Mouse (Mus musculus) kidney, adult 2 months (tissue): ENCODE measurements around the gene Otub1. TPM values are rescaled to one million over a fixed set of nuclear protein-coding genes. Genes with fewer than 3 reads are reported as not detected.

ENCODE experiments used
- DNase-seq: peaks from one replicate; pipeline ENCODE4 v3.0.0; 2021
- H3K27ac ChIP-seq: fragments of 200-500 bp; 2 replicates; pipeline ENCODE4 v1.5.1; 2012; ENCODE audit warnings: low read depth, low read length, control low read depth, inconsistent platforms; ENCODE audit not compliant: insufficient read depth
- H3K27me3 ChIP-seq: fragments of 200-500 bp; replicated peaks from 2 replicates; pipeline ENCODE4 v1.6.1; 2012; ENCODE audit warnings: mild to moderate bottlenecking, moderate library complexity, low read length, inconsistent platforms; ENCODE audit not compliant: control insufficient read depth, insufficient read depth
- H3K36me3 ChIP-seq: fragments of 200-500 bp; 2 replicates; pipeline ENCODE4 v1.6.1; 2012; ENCODE audit warnings: mild to moderate bottlenecking, moderate library complexity, low read length, inconsistent platforms; ENCODE audit not compliant: control insufficient read depth, insufficient read depth
- H3K4me1 ChIP-seq: fragments of 200-500 bp; 2 replicates; pipeline ENCODE4 v1.6.1; 2011; ENCODE audit warnings: low read length; ENCODE audit not compliant: control insufficient read depth, insufficient read depth
- H3K4me3 ChIP-seq: fragments of 200-500 bp; 2 replicates; pipeline ENCODE4 v1.5.1; 2011; ENCODE audit warnings: mild to moderate bottlenecking, low read depth, low read length, control low read depth; ENCODE audit not compliant: insufficient read depth
- CTCF ChIP-seq: fragments of 200-500 bp; conservative IDR thresholded peaks from 2 replicates; pipeline ENCODE4 v1.5.1; 2011; ENCODE audit warnings: low read depth, mild to moderate bottlenecking, control low read depth, low read length, moderate library complexity, mixed read lengths; ENCODE audit not compliant: insufficient read depth, insufficient read length
- POLR2A ChIP-seq: fragments of 200-500 bp; IDR thresholded peaks from one replicate; pipeline ENCODE4 v1.6.1; 2011; ENCODE audit warnings: low read depth, low read length, control low read depth
- WGBS: fragments of 180-500 bp; shearing (Covaris S2); methylation state at CpG from one replicate; pipeline ENCODE4 v1.1.7; 2018; 5-methylcytosine and 5-hydroxymethylcytosine counted together
- polyA plus RNA-seq: library from polyadenylated mRNA; depleted of rRNA; stranded (reverse); fragments of >200 nt; gene quantifications from 2 replicates; pipeline ENCODE4 v1.2.3, GENCODE M21; 2012; rRNA removed

The Otub1 gene
- 122 and 126 TPM in 2 replicates for polyA plus RNA-seq

GRCm38 (mm10) chr19:7205753-7206736 is at the start of gene Otub1:
Gene Otub1, minus strand, starts transcription at chr19:7206316.
- H3K4me1 ChIP-seq, result peaks cover 14% of the 10 kb centered on the region
- peaks cover 3% of the 10 kb centered on the region; the same call in 1 of the 2 replicates for H3K36me3 ChIP-seq
- peak within 1 kb of the TSS; percentile 99 for H3K27ac ChIP-seq
- 1% methylated on average over 79 of the region's 79 CpGs for WGBS
- H3K4me3 ChIP-seq, result peak within 1 kb of the TSS; percentile 99
- no peaks in the 10 kb centered on the region for H3K27me3 ChIP-seq
- TF ChIP-seq CTCF (0 out of 2 replicates have a peak, but pooled peaks have one; percentile 1), POLR2A (peak; percentile 79)
- peak; percentile 96 for DNase-seq

GRCm38 (mm10) chr19:7246021-7246420 is 39.9 kb upstream of the Otub1 start:
- 76% methylated on average over 3 of the region's 3 CpGs for WGBS
- no peaks in the 10 kb centered on the region for H3K36me3 ChIP-seq
- H3K27me3 ChIP-seq, result no peaks in the 10 kb centered on the region
- H3K4me1 ChIP-seq, result no peaks in the 10 kb centered on the region; the same call in 1 of the 2 replicates
- H3K27ac ChIP-seq, result no peak overlapping the region
- no peak overlapping the region for H3K4me3 ChIP-seq
- DNase-seq, result no peak
- no peak for TF ChIP-seq CTCF
- no peak for TF ChIP-seq POLR2A

- Histone ChIP-seq H3K4me1 (peaks cover 2% of the 10 kb centered on the region; the same call in 1 of the 2 replicates), H3K36me3 (no peaks in the 10 kb centered on the region), H3K27me3 (no peaks in the 10 kb centered on the region), H3K4me3 (peak within 1 kb of the TSS; percentile 74), H3K27ac (peak within 1 kb of the TSS; percentile 69; the same call in 1 of the 2 replicates)
- under 1% methylated on average over 80 of the region's 80 CpGs for WGBS
- DNase-seq, result peak; percentile 96
- no peak for TF ChIP-seq POLR2A
- no peak for TF ChIP-seq CTCF
Observed at GRCm38 (mm10) chr19:7240782-7241690, 34.9 kb upstream of the Otub1 start, which contains the start of gene Naa40. Gene Naa40, minus strand, starts transcription at chr19:7241183.

- TF ChIP-seq POLR2A, result no peak
- no peak for TF ChIP-seq CTCF
- 1% methylated on average over 13 of the region's 13 CpGs for WGBS
- H3K4me3 ChIP-seq, result peak overlapping the region; percentile 74
- H3K36me3 ChIP-seq, result no peaks in the 10 kb centered on the region
- H3K27ac ChIP-seq, result peak overlapping the region; percentile 22; the same call in 1 of the 2 replicates
- no peaks in the 10 kb centered on the region for H3K27me3 ChIP-seq
- H3K4me1 ChIP-seq, result peaks cover 2% of the 10 kb centered on the region; the same call in 1 of the 2 replicates
- DNase-seq, result no peak
Observed at GRCm38 (mm10) chr19:7240291-7240690, 34.2 kb upstream of the Otub1 start.

GRCm38 (mm10) chr19:7239574-7239973 is 33.5 kb upstream of the Otub1 start:
- H3K27me3 ChIP-seq, result no peaks in the 10 kb centered on the region
- DNase-seq, result no peak
- no peak for TF ChIP-seq POLR2A
- TF ChIP-seq CTCF, result no peak
- 0 out of 2 replicates have a peak overlapping the region, but pooled peaks have one; percentile 74 for H3K4me3 ChIP-seq
- no peak overlapping the region for H3K27ac ChIP-seq
- H3K36me3 ChIP-seq, result no peaks in the 10 kb centered on the region
- peaks cover 2% of the 10 kb centered on the region; the same call in 1 of the 2 replicates for H3K4me1 ChIP-seq
- WGBS, result 71% methylated on average over 3 of the region's 3 CpGs

GRCm38 (mm10) chr19:7236742-7237141 is 30.6 kb upstream of the Otub1 start:
- TF ChIP-seq CTCF (no peak), POLR2A (no peak)
- no peak overlapping the region for H3K27ac ChIP-seq
- H3K36me3 ChIP-seq, result no peaks in the 10 kb centered on the region
- DNase-seq, result no peak
- 85% methylated on average over 4 of the region's 4 CpGs for WGBS
- no peaks in the 10 kb centered on the region for H3K27me3 ChIP-seq
- H3K4me3 ChIP-seq, result no peak overlapping the region
- peaks cover 2% of the 10 kb centered on the region; the same call in 1 of the 2 replicates for H3K4me1 ChIP-seq
